Mouse (Mus musculus) heart, postnatal 0 days (tissue): ENCODE measurements around the gene Fscn3. TPM values are rescaled to one million over a fixed set of nuclear protein-coding genes. Genes with fewer than 3 reads are reported as not detected.

ENCODE experiments used
- ATAC-seq: fragments of 200-750 bp; cut with Nextera tagmentation; 2 replicates; pipeline ENCODE4 v1.8.0; 2017; ENCODE audit warnings: low read depth, moderate number of reproducible peaks, moderate library complexity; ENCODE audit not compliant: insufficient read depth
- DNase-seq: peaks from one replicate; pipeline ENCODE4 v3.0.0-alpha.2; 2016; ENCODE audit warnings: low spot score
- H3K27ac ChIP-seq: fragments of 300-500 bp; sonication (generic); 2 replicates; pipeline ENCODE4 v1.5.1; 2014; ENCODE audit warnings: low read depth, mild to moderate bottlenecking
- H3K27me3 ChIP-seq: fragments of 300-500 bp; sonication (generic); 2 replicates; pipeline ENCODE4 v1.6.1; 2014; ENCODE audit warnings: low read length, mixed read lengths; ENCODE audit not compliant: control insufficient read depth, insufficient read depth
- H3K36me3 ChIP-seq: fragments of 300-500 bp; sonication (generic); replicated peaks from 2 replicates; pipeline ENCODE4 v1.6.1; 2014; ENCODE audit warnings: low read length, mixed read lengths; ENCODE audit not compliant: control insufficient read depth, insufficient read depth
- H3K4me1 ChIP-seq: fragments of 300-500 bp; sonication (generic); 2 replicates; pipeline ENCODE4 v1.6.1; 2014; ENCODE audit warnings: antibody characterized with exemption; ENCODE audit not compliant: control insufficient read depth, insufficient read depth
- H3K4me2 ChIP-seq: fragments of 300-500 bp; sonication (generic); 2 replicates; pipeline ENCODE4 v1.6.1; 2014; ENCODE audit warnings: low read depth, mild to moderate bottlenecking, low read length, moderate library complexity
- H3K4me3 ChIP-seq: fragments of 300-500 bp; sonication (generic); 2 replicates; pipeline ENCODE4 v1.5.1; 2014; ENCODE audit warnings: low read depth, low read length
- H3K9ac ChIP-seq: fragments of 300-500 bp; sonication (generic); replicated peaks from 2 replicates; pipeline ENCODE4 v1.6.1; 2014; ENCODE audit warnings: low read depth, low read length, mixed read lengths
- H3K9me3 ChIP-seq: fragments of 300-500 bp; sonication (generic); replicated peaks from 2 replicates; pipeline ENCODE4 v1.6.1; 2016; ENCODE audit warnings: low read length; ENCODE audit not compliant: control insufficient read depth
- CTCF ChIP-seq: IDR thresholded peaks from 2 replicates; pipeline ENCODE4 v1.5.1; 2016; ENCODE audit warnings: antibody characterized with exemption, control low read depth, low read depth
- EP300 ChIP-seq: IDR thresholded peaks from 2 replicates; pipeline ENCODE4 v1.6.1; 2016; ENCODE audit warnings: antibody characterized with exemption, low read depth
- WGBS: fragments of 180-500 bp; shearing (Covaris S2); extraction: QIAGEN DNeasy Blood & Tissue Kit; methylation state at CpG from one replicate; pipeline ENCODE4 v1.1.7; 2014; 5-methylcytosine and 5-hydroxymethylcytosine counted together
- polyA plus RNA-seq: library from polyadenylated mRNA; unstranded; fragments of >200 nt; fragmentation: Nextera tagmentation; extraction: Ambion mirVana; gene quantifications from 2 replicates; pipeline ENCODE4 v1.2.1, GENCODE M21; 2015
- total RNA-seq: library from RNA; depleted of rRNA; stranded (reverse); fragments of >200 nt; gene quantifications from 2 replicates; pipeline ENCODE4 v1.2.3, GENCODE M21; 2014; ENCODE audit warnings: low replicate concordance

The Fscn3 gene
- total and polyA plus RNA-seq, 2 experiments from 2014 or later: not detected

GRCm38 (mm10) chr6:28450481-28450880 lies 22.9 kb downstream of the Fscn3 start:
- Histone ChIP-seq H3K27ac (no peak overlapping the region), H3K27me3 (peaks cover 34% of the 10 kb centered on the region), H3K4me3 (no peak overlapping the region), H3K4me1 (no peaks in the 10 kb centered on the region), H3K36me3 (no peaks in the 10 kb centered on the region), H3K9ac (no peak overlapping the region), H3K9me3 (no peaks in the 10 kb centered on the region), H3K4me2 (no peak overlapping the region)
- ATAC-seq (no peak), DNase-seq (no peak)
- TF ChIP-seq CTCF (peak; percentile 17; the same call in 1 of the 2 replicates), EP300 (no peak)
- 14% methylated on average over 5 of the region's 5 CpGs for WGBS

DNA sequence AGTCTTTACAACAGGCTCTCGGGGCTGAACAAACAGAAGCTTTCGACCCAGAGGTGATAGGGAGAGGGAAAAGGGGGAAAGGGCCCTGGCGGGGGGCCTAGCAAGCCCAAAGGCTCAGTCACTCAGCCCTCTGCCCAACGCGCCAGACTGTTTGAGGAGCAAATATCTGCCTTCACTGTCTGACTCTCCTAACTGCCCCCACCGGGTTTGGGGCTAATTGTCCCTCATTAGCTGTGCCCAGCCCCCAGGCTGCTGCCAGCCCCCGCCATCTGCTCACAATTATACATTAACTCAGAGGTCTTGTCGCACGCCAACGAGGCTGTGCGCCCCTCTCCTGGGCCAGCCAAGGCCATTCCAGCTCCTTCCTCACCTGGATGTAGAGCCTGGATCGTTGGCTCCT lies 23.4 kb downstream of the Fscn3 start:
- no peak for ATAC-seq
- H3K27me3 ChIP-seq: peaks cover 34% of the 10 kb centered on the region
- no peak overlapping the region for H3K4me2 ChIP-seq
- no peaks in the 10 kb centered on the region for H3K9me3 ChIP-seq
- H3K9ac ChIP-seq: no peak overlapping the region
- H3K4me1 ChIP-seq: no peaks in the 10 kb centered on the region
- TF ChIP-seq EP300: no peak
- TF ChIP-seq CTCF: no peak
- H3K36me3 ChIP-seq: no peaks in the 10 kb centered on the region
- no peak overlapping the region for H3K27ac ChIP-seq
- no peak overlapping the region for H3K4me3 ChIP-seq
- under 1% methylated on average over 12 of the region's 12 CpGs for WGBS
- no peak for DNase-seq

DNA sequence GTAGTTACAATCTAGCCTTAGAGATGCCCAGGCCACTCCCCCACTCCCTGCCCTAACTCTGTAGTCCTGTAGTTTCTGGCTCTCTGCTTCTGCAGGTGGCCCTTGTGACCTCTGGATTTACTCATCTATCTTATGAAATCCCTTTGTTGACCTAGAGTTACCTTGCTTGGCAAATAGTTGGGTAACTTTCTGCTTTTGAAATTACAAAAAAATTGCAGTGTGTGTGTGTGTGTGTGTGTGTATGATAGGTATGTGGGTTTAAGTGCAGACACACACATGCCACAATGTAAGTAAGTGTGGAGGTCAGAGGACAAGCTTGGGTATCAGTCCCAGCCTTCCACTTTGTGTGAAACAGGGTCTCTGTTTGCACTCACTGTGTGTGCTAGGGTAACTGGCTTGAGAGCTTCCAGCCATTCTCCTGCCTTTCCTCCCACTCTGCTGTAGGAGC lies 31.7 kb downstream of the Fscn3 start:
- no peak for TF ChIP-seq EP300
- TF ChIP-seq CTCF: no peak
- ATAC-seq (no peak), DNase-seq (no peak)
- Histone ChIP-seq H3K27ac (no peak overlapping the region), H3K9ac (no peak overlapping the region), H3K4me1 (no peaks in the 10 kb centered on the region), H3K36me3 (no peaks in the 10 kb centered on the region), H3K4me3 (no peak overlapping the region), H3K4me2 (no peak overlapping the region), H3K9me3 (no peaks in the 10 kb centered on the region), H3K27me3 (no peaks in the 10 kb centered on the region)

DNA sequence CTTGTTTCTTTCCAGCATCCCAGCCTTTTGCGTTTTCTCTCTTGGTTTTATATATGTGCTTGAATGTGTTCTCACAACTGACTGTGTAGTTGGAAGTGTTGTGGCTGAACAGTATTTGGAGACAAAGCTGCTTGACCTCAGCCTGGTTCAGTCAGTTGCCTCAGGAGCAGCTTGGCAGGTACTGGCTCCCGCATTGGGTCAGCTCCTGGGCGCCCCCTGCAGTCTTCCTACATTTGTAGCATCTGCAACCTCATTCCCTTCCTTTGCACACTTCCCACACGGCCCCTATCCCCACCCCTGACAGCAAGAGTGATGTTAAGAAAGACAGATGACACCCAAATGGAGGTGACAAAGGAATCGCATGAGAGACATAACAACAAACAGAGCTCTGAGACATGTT lies 32.9 kb downstream of the Fscn3 start:
- H3K4me2 ChIP-seq: no peak overlapping the region
- 4% methylated on average over 5 of the region's 5 CpGs for WGBS
- TF ChIP-seq EP300 (no peak), CTCF (peak; percentile 58)

GRCm38 (mm10) chr6:28464630-28465029 lies 37.0 kb downstream of the Fscn3 start:
- Histone ChIP-seq H3K27ac (no peak overlapping the region), H3K9me3 (no peaks in the 10 kb centered on the region), H3K27me3 (no peaks in the 10 kb centered on the region), H3K36me3 (no peaks in the 10 kb centered on the region), H3K9ac (no peak overlapping the region), H3K4me1 (no peaks in the 10 kb centered on the region), H3K4me3 (no peak overlapping the region), H3K4me2 (no peak overlapping the region)
- WGBS: 35% methylated on average over 6 of the region's 6 CpGs
- ATAC-seq (no peak), DNase-seq (no peak)
- no peak for TF ChIP-seq EP300
- no peak for TF ChIP-seq CTCF

More for the DNA sequence above, 32.9 kb downstream of the Fscn3 start:
- Histone ChIP-seq H3K4me1 (no peaks in the 10 kb centered on the region), H3K36me3 (no peaks in the 10 kb centered on the region), H3K27ac (no peak overlapping the region), H3K27me3 (no peaks in the 10 kb centered on the region), H3K4me3 (no peak overlapping the region), H3K9ac (no peak overlapping the region), H3K9me3 (no peaks in the 10 kb centered on the region)
- DNase-seq (peak; percentile 34), ATAC-seq (no peak)

- 42% methylated on average over 4 of the region's 4 CpGs for WGBS
- Histone ChIP-seq H3K4me3 (no peak overlapping the region), H3K9ac (no peak overlapping the region), H3K27ac (no peak overlapping the region), H3K27me3 (no peaks in the 10 kb centered on the region), H3K4me2 (no peak overlapping the region), H3K9me3 (no peaks in the 10 kb centered on the region), H3K4me1 (no peaks in the 10 kb centered on the region), H3K36me3 (no peaks in the 10 kb centered on the region)
- no peak for TF ChIP-seq EP300
- no peak for TF ChIP-seq CTCF
- ATAC-seq (no peak), DNase-seq (no peak)
Measured at GRCm38 (mm10) chr6:28470017-28470602, 42.5 kb downstream of the Fscn3 start.
